Mouse (Mus musculus) small intestine, adult 2 months (tissue): ENCODE measurements at regions not wholly inside any gene's neighbourhood (a gene's known extent, or its start where the extent isn't known, plus 50 kb on each side); places are given as distances from the start of the nearest gene placed in this dataset.

ENCODE experiments used
- CTCF ChIP-seq: fragments of 200-500 bp; IDR thresholded peaks from 2 replicates; pipeline ENCODE4 v1.5.1; 2012; ENCODE audit warnings: low read depth, mild to moderate bottlenecking, control low read depth, inconsistent platforms, low read length, moderate library complexity, mixed read lengths; ENCODE audit not compliant: insufficient replicate concordance, insufficient read length; ENCODE audit errors: extremely low read depth
- POLR2A ChIP-seq: fragments of 200-500 bp; IDR thresholded peaks from 2 replicates; pipeline ENCODE4 v1.6.1; 2012; ENCODE audit warnings: low read depth, mild to moderate bottlenecking, control low read depth, inconsistent platforms, low read length, moderate library complexity

- TF ChIP-seq POLR2A (no peak), CTCF (no peak)
Measured at GRCm38 (mm10) chr13:35452420-35452819, 207.2 kb upstream of the Cdyl start.
